Mouse (Mus musculus): ENCODE data around the gene Gfod1. TPM values are rescaled to one million over a fixed set of nuclear protein-coding genes. Genes with fewer than 3 reads are reported as not detected.

Gfod1 gene
- total RNA-seq, 2 experiments from 2014 or later: 5.6 to 6.5 TPM

GRCm38 (mm10) chr13:43159429-43159828 lies 144.5 kb downstream of the Gfod1 start:
- no peak for DNase-seq

GRCm38 (mm10) chr13:43158281-43158680 lies 145.7 kb downstream of the Gfod1 start:
- no peak for DNase-seq

- DNase-seq: no peak
Observed at GRCm38 (mm10) chr13:43157370-43157769, 146.6 kb downstream of the Gfod1 start.

- no peak for DNase-seq
Observed at GRCm38 (mm10) chr13:43152005-43152520, 151.9 kb downstream of the Gfod1 start.

- no peak for DNase-seq
Observed at GRCm38 (mm10) chr13:43149661-43150060, 154.3 kb downstream of the Gfod1 start.

GRCm38 (mm10) chr13:43148692-43149091 lies 155.3 kb downstream of the Gfod1 start:
- DNase-seq: no peak

GRCm38 (mm10) chr13:43146515-43147258 lies 157.3 kb downstream of the Gfod1 start:
- no peak for DNase-seq

Other genes starting within 250 kb of the Gfod1 start
- gene Tbc1d7, start 132.7 kb downstream of the Gfod1 start, total RNA-seq (2021): 10 to 100 TPM; 21.2 to 25.8 TPM
- 10 to 100 TPM; 16.3 to 21.4 TPM for gene Sirt5, start 61.3 kb upstream of the Gfod1 start, total RNA-seq (2021)
- 100 to 1,000 TPM; 108 to 109 TPM for gene Nol7, start 94.2 kb upstream of the Gfod1 start, total RNA-seq (2021)
- 10 to 100 TPM; 34.0 to 38.1 TPM for gene Ranbp9, start 177.1 kb upstream of the Gfod1 start, total RNA-seq (2021)